Mouse (Mus musculus) thymus, adult 2 months (tissue): Measurements from ENCODE around the gene Pex12.

Source experiments
- CTCF ChIP-seq: fragments of 200-500 bp; IDR thresholded peaks from 2 replicates; pipeline ENCODE4 v1.5.1; 2012; ENCODE audit warnings: mild to moderate bottlenecking, control low read depth, low read length, moderate library complexity, borderline replicate concordance; ENCODE audit not compliant: control insufficient read depth, poor library complexity, insufficient read depth; ENCODE audit errors: extremely low read depth
- POLR2A ChIP-seq: fragments of 200-500 bp; IDR thresholded peaks from 2 replicates; pipeline ENCODE4 v1.6.1; 2012; ENCODE audit warnings: mild to moderate bottlenecking, low read length, control low read depth, moderate library complexity; ENCODE audit not compliant: control insufficient read depth, poor library complexity, insufficient read depth; ENCODE audit errors: extremely low read depth

DNA sequence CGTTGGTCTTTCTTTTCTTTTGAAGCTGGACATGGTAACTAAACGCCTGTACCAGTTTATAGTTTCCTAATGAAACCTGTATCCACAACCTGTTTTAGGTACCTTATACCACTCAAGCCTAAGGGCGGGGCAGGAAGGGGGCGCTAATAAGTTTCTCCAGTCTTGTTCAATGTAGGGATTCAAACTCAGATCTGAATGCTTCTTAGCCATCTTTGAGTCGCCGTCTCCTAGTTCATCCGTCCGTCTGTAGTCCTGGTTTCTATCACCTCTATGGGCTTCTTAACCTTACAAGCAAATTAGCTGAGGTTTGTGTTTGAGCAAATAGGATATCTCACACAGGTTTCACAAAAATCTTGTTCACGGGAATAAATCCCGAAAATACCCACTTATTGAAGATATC, 262 bp downstream of the Pex12 start:
- TF ChIP-seq CTCF (no peak), POLR2A (no peak)
